In the genomic region with DNA sequence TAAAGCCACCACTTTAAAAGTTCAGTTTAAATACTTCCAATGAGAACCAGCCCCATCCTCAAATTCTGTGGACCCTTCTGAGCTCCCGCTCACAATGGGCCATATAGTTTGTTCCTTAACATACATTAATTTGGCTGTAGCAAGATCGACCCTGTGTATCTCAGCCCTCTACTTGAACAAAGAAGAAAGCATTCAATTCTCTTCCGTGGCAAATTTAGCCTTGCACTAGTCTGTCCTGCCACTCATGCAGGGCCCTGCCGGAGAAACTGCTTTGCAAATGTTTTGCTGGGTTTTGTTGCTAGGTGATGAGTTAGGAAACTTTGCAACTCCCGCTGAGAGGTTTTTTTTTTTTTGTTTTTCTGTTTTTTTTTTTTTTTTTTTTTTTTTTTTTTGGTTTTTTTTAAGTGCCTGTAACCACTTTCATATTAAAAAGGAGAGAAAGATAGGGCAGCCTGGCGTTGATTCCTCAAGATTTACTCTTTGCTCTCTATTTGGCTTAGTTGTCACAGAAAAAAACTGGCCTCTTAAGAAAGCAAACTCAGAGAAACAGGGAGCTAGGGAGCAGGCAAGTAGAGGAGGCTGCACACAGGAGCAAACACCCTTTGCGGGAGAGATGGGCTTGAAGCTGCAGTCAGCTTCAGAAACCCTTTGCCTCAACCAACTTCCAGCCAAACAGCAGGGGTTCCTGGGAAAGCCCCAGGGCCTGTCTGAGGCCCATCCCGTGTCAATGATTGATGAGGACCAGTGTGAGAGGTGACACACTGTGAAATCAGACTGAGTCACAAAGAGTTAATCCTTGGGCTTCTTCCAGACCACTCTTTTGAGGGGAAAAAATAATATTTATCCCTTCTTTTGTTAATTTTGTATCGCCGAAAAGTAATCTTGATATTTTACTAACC, we compare ENCODE assay signal across 8 mouse cellular contexts.
DNase-seq lines count a peak whose midpoint lies in the region; ATAC-seq and TF ChIP-seq lines count a peak whose summit lies in the region.

No protein-coding gene starts in this region.

- no peaks in the 10 kb centered on the region for H3K9me3 ChIP-seq in CH12.LX (replicated peaks; ENCODE audit: low read length)
- no peaks in the 10 kb centered on the region for H3K9me3 ChIP-seq in forebrain, embryonic 11.5 days (ENCODE audit: control insufficient read depth, low read length)
- no peaks in the 10 kb centered on the region for H3K9me3 ChIP-seq in lung, embryonic 16.5 days (ENCODE audit: control insufficient read depth, low read length)

- ATAC-seq in forebrain, embryonic 11.5 days (replicated peaks; ENCODE audit: low FRiP score), result peak; percentile 80
- 0 out of 2 replicates have a peak, but pooled peaks have one; percentile 17 for ATAC-seq in lung, embryonic 16.5 days (ENCODE audit: low read depth)

- H3K9ac ChIP-seq in CH12.LX (ENCODE audit: insufficient read depth, low read depth), result no peak overlapping the region
- peak overlapping the region; percentile 30; the same call in 1 of the 2 replicates for H3K9ac ChIP-seq in forebrain, embryonic 11.5 days (ENCODE audit: low read length)
- no peak overlapping the region for H3K9ac ChIP-seq in lung, embryonic 16.5 days (ENCODE audit: low read length)

- no peak overlapping the region for H3K4me3 ChIP-seq in CH12.LX (replicated peaks in 1 of 3; ENCODE audit: low read depth in 2 of 3, low read length in 2 of 3, poor library complexity in 1 of 3)
- H3K4me3 ChIP-seq in forebrain, embryonic 11.5 days (ENCODE audit: low read depth, low read length), result no peak overlapping the region
- no peak overlapping the region for H3K4me3 ChIP-seq in lung, embryonic 16.5 days (ENCODE audit: low read length)

- H3K79me2 ChIP-seq in CH12.LX (replicated peaks; ENCODE audit: control insufficient read depth, extremely low read depth, insufficient read depth, poor library complexity, severe bottlenecking), result no peaks in the 10 kb centered on the region

- intact Hi-C loops in gastrocnemius, postnatal 14 days (cut with DNase I; ENCODE audit: low total_unique reads), result no loop called here

- peaks cover 3 to 17% of the 10 kb centered on the region in 2 experiments; a peak in 2 of 4 replicates for H3K4me1 ChIP-seq in CH12.LX (ENCODE audit: control insufficient read depth in 1 of 2, insufficient read depth in 2 of 2)
- peaks cover 10% of the 10 kb centered on the region; the same call in 1 of the 2 replicates for H3K4me1 ChIP-seq in forebrain, embryonic 11.5 days (replicated peaks; ENCODE audit: control insufficient read depth, insufficient read depth, low read length)
- peaks cover 2% of the 10 kb centered on the region; the same call in 1 of the 2 replicates for H3K4me1 ChIP-seq in lung, embryonic 16.5 days (replicated peaks; ENCODE audit: control insufficient read depth, insufficient read depth, low read length)

- WGBS in forebrain, embryonic 11.5 days, result 3% methylated on average over 10 of the region's 10 CpGs
- WGBS in lung, embryonic 16.5 days, result 17% methylated on average over 10 of the region's 10 CpGs

- H3K27me3 ChIP-seq in CH12.LX (replicated peaks), result no peaks in the 10 kb centered on the region
- H3K27me3 ChIP-seq in forebrain, embryonic 11.5 days (ENCODE audit: control insufficient read depth, insufficient read depth, low read length), result no peaks in the 10 kb centered on the region
- no peaks in the 10 kb centered on the region for H3K27me3 ChIP-seq in lung, embryonic 16.5 days (ENCODE audit: control insufficient read depth, insufficient read depth, low read depth, low read length)

- H3K4me2 ChIP-seq in CH12.LX (ENCODE audit: insufficient read depth, low read depth, poor library complexity, severe bottlenecking), result no peak overlapping the region; the same call in 1 of the 2 replicates
- peak overlapping the region; percentile 1; the same call in 1 of the 2 replicates for H3K4me2 ChIP-seq in forebrain, embryonic 11.5 days (ENCODE audit: low read depth, low read length, severe bottlenecking)
- H3K4me2 ChIP-seq in lung, embryonic 16.5 days (ENCODE audit: low read depth, low read length), result peak overlapping the region; percentile 17; the same call in 1 of the 2 replicates

- TF ChIP-seq RAD21 in CH12.LX (IDR thresholded peaks at IDR 0.05; ENCODE audit: low read depth, low read length), result no peak

- no peaks in the 10 kb centered on the region for H3K36me3 ChIP-seq in CH12.LX (replicated peaks in 1 of 2; ENCODE audit: control insufficient read depth in 1 of 2, insufficient read depth in 1 of 2, low read length in 1 of 2)
- H3K36me3 ChIP-seq in forebrain, embryonic 11.5 days (ENCODE audit: control insufficient read depth, insufficient read depth, low read length), result no peaks in the 10 kb centered on the region
- no peaks in the 10 kb centered on the region for H3K36me3 ChIP-seq in lung, embryonic 16.5 days (ENCODE audit: control insufficient read depth, insufficient read depth, low read length)

- in situ Hi-C loops in CH12.LX (cut with MboI; ENCODE audit: low pct_ligation_motif_present, low pct_unique_long_range_greater_than_20kb, low sequenced_read_pairs), result no loop called here

- no peak for TF ChIP-seq POLR2A in CH12.LX (IDR thresholded peaks at IDR 0.05; ENCODE audit: low read depth, low read length)

- TF ChIP-seq EP300 in CH12.LX (IDR thresholded peaks at IDR 0.05; ENCODE audit: low read length), result no peak

- peak; percentile 8 for DNase-seq in gastrocnemius, postnatal 14 days
- DNase-seq in gastrocnemius, adult 18-20 months (ENCODE audit: low spot score), result no peak
- DNase-seq in CH12.LX (ENCODE audit: extremely low read depth), result peak; percentile 47
- DNase-seq in forebrain, embryonic 11.5 days (ENCODE audit: low spot score), result peak; percentile 80
- no peak for DNase-seq in urinary bladder, postnatal 25 days (ENCODE audit: low spot score)
- DNase-seq in cerebellum, adult 8-10 months, result no peak
- DNase-seq in layer of hippocampus, postnatal 36 days, result no peak

- no peak overlapping the region for H3K27ac ChIP-seq in CH12.LX (ENCODE audit: insufficient read depth, low read depth)
- peak overlapping the region; percentile 86 for H3K27ac ChIP-seq in forebrain, embryonic 11.5 days (ENCODE audit: low read depth, low read length)
- no peak overlapping the region for H3K27ac ChIP-seq in lung, embryonic 16.5 days (ENCODE audit: low read length)

- dilution Hi-C loops in CH12.LX (cut with MboI; ENCODE audit: extremely low pct_ligation_motif_present, extremely low pct_unique_long_range_greater_than_20kb, low sequenced_read_pairs), result no loop called here

- no peak for TF ChIP-seq CTCF in CH12.LX (conservative IDR thresholded peaks at IDR 0.05 in 1 of 2, IDR thresholded peaks at IDR 0.05 in 1 of 2; ENCODE audit: low read depth in 2 of 2, low read length in 2 of 2)

TF ChIP-seq in CH12.LX, 34 proteins besides CTCF, POLR2A, EP300 and RAD21:
- TF ChIP-seq RCOR1 (conservative IDR thresholded peaks at IDR 0.05; ENCODE audit: low read depth, low read length) (no peak), CHD2 (IDR thresholded peaks at IDR 0.05; ENCODE audit: low read length) (no peak), KAT2A (IDR thresholded peaks at IDR 0.05; ENCODE audit: insufficient replicate concordance, low read length) (no peak), MEF2A (IDR thresholded peaks at IDR 0.05; ENCODE audit: borderline replicate concordance, low read depth, low read length) (no peak), JUND (conservative IDR thresholded peaks at IDR 0.05; ENCODE audit: low read depth, low read length) (no peak), ELF1 (IDR thresholded peaks at IDR 0.05; ENCODE audit: low read depth, low read length) (no peak), MXI1 (IDR thresholded peaks at IDR 0.05; ENCODE audit: low read depth, low read length) (no peak), UBTF (IDR thresholded peaks at IDR 0.05; ENCODE audit: low read depth, low read length) (no peak), POLR2AphosphoS2 (IDR thresholded peaks at IDR 0.05; ENCODE audit: low read depth, low read length) (no peak), JUN (IDR thresholded peaks at IDR 0.05; ENCODE audit: insufficient read depth, low read depth, low read length) (no peak), IRF4 (IDR thresholded peaks at IDR 0.05; ENCODE audit: low read depth, low read length) (peak; percentile 41; the same call in 1 of the 2 replicates), SMC3 (IDR thresholded peaks at IDR 0.05; ENCODE audit: low read depth, low read length) (no peak), HCFC1 (IDR thresholded peaks at IDR 0.05; ENCODE audit: low read depth, low read length) (no peak), TCF12 (IDR thresholded peaks at IDR 0.05; ENCODE audit: low read depth, low read length) (no peak; the same call in 1 of the 2 replicates), E2F4 (IDR thresholded peaks at IDR 0.05; ENCODE audit: insufficient replicate concordance, low read depth, low read length) (no peak), ZNF384 (IDR thresholded peaks at IDR 0.05; ENCODE audit: low read depth, low read length) (peak; percentile 94), BHLHE40 (IDR thresholded peaks at IDR 0.05; ENCODE audit: low read depth, low read length) (peak; percentile 38; the same call in 1 of the 2 replicates), SIN3A (IDR thresholded peaks at IDR 0.05; ENCODE audit: low read length) (no peak), USF2 (conservative IDR thresholded peaks at IDR 0.05; ENCODE audit: low read depth, low read length) (no peak), MYC (IDR thresholded peaks at IDR 0.05; ENCODE audit: low read depth, low read length) (no peak), MAZ (IDR thresholded peaks at IDR 0.05; ENCODE audit: low read depth, low read length) (no peak), USF1 (IDR thresholded peaks at IDR 0.05; ENCODE audit: low read depth, low read length) (no peak), ETS1 (conservative IDR thresholded peaks at IDR 0.05; ENCODE audit: low read depth, low read length) (0 out of 2 replicates have a peak, but pooled peaks have one; percentile 26), PAX5 (IDR thresholded peaks at IDR 0.05; ENCODE audit: low read length) (no peak)

Comparison
In these comparisons a context has a peak if more than half of its experiments do, and no peak if none do; other contexts are left out.
1. DNase-seq: peak in gastrocnemius, postnatal 14 days (single experiment), CH12.LX (single experiment) and forebrain, embryonic 11.5 days (single experiment); none in gastrocnemius, adult 18-20 months (single experiment), urinary bladder, postnatal 25 days (single experiment), cerebellum, adult 8-10 months (single experiment) and layer of hippocampus, postnatal 36 days (0 of 2).